Mouse (Mus musculus) lung, postnatal 36 days (tissue): ENCODE results near the gene Arl4c.
A peak's percentile ranks its signal among the peaks of the same experiment; 100 is the strongest.

Source experiments
- DNase-seq: peaks from one replicate; pipeline ENCODE4 v3.0.0; 2022; ENCODE audit warnings: mixed read lengths

Gene Arl4c

GRCm38 (mm10) chr1:88699856-88700791, 1.9 kb downstream of the Arl4c start:
- DNase-seq = peak; percentile 60

- peak; percentile 91 for DNase-seq
Measured at GRCm38 (mm10) chr1:88699401-88699800, 2.6 kb downstream of the Arl4c start.

GRCm38 (mm10) chr1:88698926-88699325, 3.1 kb downstream of the Arl4c start:
- DNase-seq = no peak

GRCm38 (mm10) chr1:88698131-88698530, 3.9 kb downstream of the Arl4c start:
- DNase-seq = no peak

GRCm38 (mm10) chr1:88696408-88696807, 5.6 kb downstream of the Arl4c start:
- no peak for DNase-seq

GRCm38 (mm10) chr1:88694353-88694752, 7.7 kb downstream of the Arl4c start:
- no peak for DNase-seq

- DNase-seq = no peak
Measured at GRCm38 (mm10) chr1:88692293-88692827, 9.7 kb downstream of the Arl4c start.

- no peak for DNase-seq
Measured at GRCm38 (mm10) chr1:88690601-88691000, 11.4 kb downstream of the Arl4c start.

GRCm38 (mm10) chr1:88684765-88685164, 17.3 kb downstream of the Arl4c start:
- DNase-seq = no peak

- DNase-seq = no peak
Measured at GRCm38 (mm10) chr1:88681596-88681995, 20.4 kb downstream of the Arl4c start.

- no peak for DNase-seq
Measured at GRCm38 (mm10) chr1:88680804-88681203, 21.2 kb downstream of the Arl4c start.

GRCm38 (mm10) chr1:88678231-88678739, 23.7 kb downstream of the Arl4c start:
- no peak for DNase-seq

- DNase-seq = no peak
Measured at GRCm38 (mm10) chr1:88670807-88671206, 31.2 kb downstream of the Arl4c start.

- DNase-seq = no peak
Measured at GRCm38 (mm10) chr1:88668846-88669810, 32.9 kb downstream of the Arl4c start.

- no peak for DNase-seq
Measured at GRCm38 (mm10) chr1:88668353-88668752, 33.7 kb downstream of the Arl4c start.

- DNase-seq = no peak
Measured at GRCm38 (mm10) chr1:88664623-88665022, 37.4 kb downstream of the Arl4c start.

GRCm38 (mm10) chr1:88662736-88663135, 39.3 kb downstream of the Arl4c start:
- DNase-seq = peak; percentile 26

- peak; percentile 11 for DNase-seq
Measured at GRCm38 (mm10) chr1:88661209-88661608, 40.8 kb downstream of the Arl4c start.

- peak; percentile 69 for DNase-seq
Measured at GRCm38 (mm10) chr1:88658290-88658857, 43.6 kb downstream of the Arl4c start.

GRCm38 (mm10) chr1:88656096-88656480, 45.9 kb downstream of the Arl4c start:
- peak; percentile 17 for DNase-seq

GRCm38 (mm10) chr1:88655473-88656095, 46.4 kb downstream of the Arl4c start:
- no peak for DNase-seq
